ENCODE assay signal across 25 mouse cellular contexts in the genomic region with DNA sequence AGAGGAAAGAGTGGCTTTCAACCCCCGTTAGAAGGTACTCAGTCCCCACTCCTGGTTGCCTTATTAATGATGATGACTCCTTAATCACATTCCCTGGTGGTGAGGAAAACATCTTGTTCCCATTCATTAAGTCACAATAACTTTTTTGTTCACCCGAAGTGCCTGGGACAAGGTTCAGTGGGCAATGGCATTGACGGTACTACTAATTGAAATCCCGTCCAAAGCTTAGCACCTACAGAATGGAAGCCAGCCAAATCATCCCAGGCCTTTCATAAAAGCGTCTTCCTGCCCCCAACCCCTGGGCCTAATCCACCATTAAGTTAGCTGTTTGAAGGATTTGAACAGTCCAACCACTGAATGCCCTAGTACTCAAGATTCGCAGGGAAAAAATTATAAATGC.
DNase-seq lines count a peak whose midpoint lies in the region; ATAC-seq lines count a peak whose summit lies in the region.
"Had no signal": no experiment of that assay in that cellular context is flagged by ENCODE, and none has a peak within 500 bp of the region (broad histone marks: within the 10 kb centered on the region; RNA-seq: fewer than 3 reads in every experiment).

No protein-coding gene starts in this region.

- H3K4me3 ChIP-seq in forebrain, embryonic 10.5 days, result no peak overlapping the region
- H3K4me3 ChIP-seq in forebrain, embryonic 15.5 days, result no peak overlapping the region
- H3K4me3 ChIP-seq in kidney, embryonic 15.5 days (replicated peaks), result no peak overlapping the region
- H3K4me3 ChIP-seq: embryonic facial prominence, embryonic 13.5 days; embryonic facial prominence, embryonic 15.5 days; erythroblast, embryonic 14.5 days had no signal

- no peak overlapping the region for H3K9ac ChIP-seq in forebrain, embryonic 15.5 days (replicated peaks)
- no peak overlapping the region for H3K9ac ChIP-seq in kidney, embryonic 15.5 days
- H3K9ac ChIP-seq: embryonic facial prominence, embryonic 13.5 days; embryonic facial prominence, embryonic 15.5 days had no signal

- no peak for ATAC-seq in forebrain, embryonic 15.5 days (replicated peaks)
- ATAC-seq in kidney, embryonic 15.5 days (replicated peaks; ENCODE audit: low FRiP score), result no peak
- ATAC-seq: CD4-positive, CD25-positive, alpha-beta regulatory T cell, adult 4 months; forebrain, embryonic 16.5 days had no signal

- peaks cover 29% of the 10 kb centered on the region for H3K4me1 ChIP-seq in forebrain, embryonic 10.5 days
- H3K4me1 ChIP-seq in forebrain, embryonic 15.5 days, result no peaks in the 10 kb centered on the region
- peaks cover 16% of the 10 kb centered on the region for H3K4me1 ChIP-seq in kidney, embryonic 15.5 days

- no peak overlapping the region for H3K27ac ChIP-seq in forebrain, embryonic 10.5 days
- H3K27ac ChIP-seq in forebrain, embryonic 15.5 days (replicated peaks), result no peak overlapping the region
- H3K27ac ChIP-seq in kidney, embryonic 15.5 days, result no peak overlapping the region
- H3K27ac ChIP-seq: embryonic facial prominence, embryonic 13.5 days; embryonic facial prominence, embryonic 15.5 days had no signal

- peaks cover 85% of the 10 kb centered on the region for H3K27me3 ChIP-seq in forebrain, embryonic 10.5 days (ENCODE audit: poor library complexity, severe bottlenecking)
- 0 out of 2 replicates have a peak, but pooled peaks cover 6% of the 10 kb centered on the region for H3K27me3 ChIP-seq in forebrain, embryonic 15.5 days
- peaks cover 3% of the 10 kb centered on the region; the same call in 1 of the 2 replicates for H3K27me3 ChIP-seq in kidney, embryonic 15.5 days
- H3K27me3 ChIP-seq: CH12.LX; embryonic facial prominence, embryonic 13.5 days; embryonic facial prominence, embryonic 15.5 days had no signal

- H3K4me2 ChIP-seq in forebrain, embryonic 15.5 days (replicated peaks), result no peak overlapping the region
- no peak overlapping the region for H3K4me2 ChIP-seq in kidney, embryonic 15.5 days
- H3K4me2 ChIP-seq: embryonic facial prominence, embryonic 13.5 days; embryonic facial prominence, embryonic 15.5 days had no signal

- H3K9me3 ChIP-seq in forebrain, embryonic 10.5 days, result no peaks in the 10 kb centered on the region
- no peaks in the 10 kb centered on the region for H3K9me3 ChIP-seq in forebrain, embryonic 15.5 days
- H3K9me3 ChIP-seq in kidney, embryonic 15.5 days (replicated peaks), result no peaks in the 10 kb centered on the region
- H3K9me3 ChIP-seq: embryonic facial prominence, embryonic 13.5 days; embryonic facial prominence, embryonic 15.5 days; G1E had no signal

- H3K36me3 ChIP-seq in forebrain, embryonic 10.5 days (replicated peaks), result no peaks in the 10 kb centered on the region
- H3K36me3 ChIP-seq in forebrain, embryonic 15.5 days, result no peaks in the 10 kb centered on the region
- H3K36me3 ChIP-seq in kidney, embryonic 15.5 days, result no peaks in the 10 kb centered on the region
- H3K36me3 ChIP-seq: embryonic facial prominence, embryonic 13.5 days; embryonic facial prominence, embryonic 15.5 days; G1E had no signal

- peak; percentile 44 for DNase-seq in forebrain, embryonic 10.5 days (ENCODE audit: extremely low spot score, low spot score)
- DNase-seq in heart, adult 11 months, result peak; percentile 45
- no peak for DNase-seq in heart, postnatal 4 days
- DNase-seq in retina, postnatal 1 day, result peak; percentile 48
- DNase-seq in retina, embryonic 14.5 days (ENCODE audit: low spot score), result no peak
- peak; percentile 28 for DNase-seq in forelimb bud, embryonic 11.5 days (ENCODE audit: low read depth, low spot score)
- DNase-seq: adrenal gland, adult 2 months; adrenal gland, postnatal 10 days; adrenal gland, postnatal 25 days; B cell, adult 2 months; cerebellum, adult 18-20 months; cerebellum, adult 8-10 months; cerebellum, adult 9-11 months; cerebellum, postnatal 14 days; cerebellum, postnatal 36 days; embryo, embryonic 11 days had no signal

- WGBS in forebrain, embryonic 10.5 days, result 22% methylated on average over 6 of the region's 6 CpGs
- WGBS in forebrain, embryonic 15.5 days, result 6% methylated on average over 6 of the region's 6 CpGs
- WGBS in kidney, embryonic 15.5 days, result 63% methylated on average over 6 of the region's 6 CpGs

Comparison
In these comparisons a context has a peak if more than half of its experiments do, and no peak if none do; other contexts are left out.
1. DNase-seq: peak in forebrain, embryonic 10.5 days (single experiment), heart, adult 11 months (single experiment), retina, postnatal 1 day (single experiment) and forelimb bud, embryonic 11.5 days (single experiment); none in heart, postnatal 4 days (single experiment) and retina, embryonic 14.5 days (single experiment).